Mouse (Mus musculus) kidney, postnatal 25 days (tissue): ENCODE measurements around the gene Gm20662.

Source experiments
- DNase-seq, 2 experiments: peaks; one replicate each; pipeline ENCODE4 v3.0.0; 2021; ENCODE audit warnings: mixed read lengths in 2 of 2

Gene Gm20662

DNA sequence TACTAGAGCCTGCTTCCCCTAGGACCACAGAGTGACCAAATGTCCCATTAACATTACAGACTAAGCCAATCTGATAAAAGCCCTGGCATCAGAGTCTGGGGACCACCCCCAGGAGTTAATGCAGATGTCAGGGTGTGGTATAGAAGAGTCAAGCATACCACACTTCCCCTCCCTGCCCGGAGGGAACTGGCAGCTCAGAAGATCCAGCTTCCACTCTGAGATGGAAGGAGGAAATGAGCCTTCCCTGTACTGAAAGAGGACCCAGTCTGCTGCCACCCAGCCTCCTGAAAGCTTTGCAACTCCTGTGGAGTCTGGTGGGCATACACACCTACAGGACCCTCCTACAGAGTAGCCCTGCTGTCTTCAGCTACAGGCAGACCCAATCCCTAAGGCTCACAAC is 58.9 kb downstream of the Gm20662 start:
- peak in 1 of 2 experiments; percentile 28 for DNase-seq

DNA sequence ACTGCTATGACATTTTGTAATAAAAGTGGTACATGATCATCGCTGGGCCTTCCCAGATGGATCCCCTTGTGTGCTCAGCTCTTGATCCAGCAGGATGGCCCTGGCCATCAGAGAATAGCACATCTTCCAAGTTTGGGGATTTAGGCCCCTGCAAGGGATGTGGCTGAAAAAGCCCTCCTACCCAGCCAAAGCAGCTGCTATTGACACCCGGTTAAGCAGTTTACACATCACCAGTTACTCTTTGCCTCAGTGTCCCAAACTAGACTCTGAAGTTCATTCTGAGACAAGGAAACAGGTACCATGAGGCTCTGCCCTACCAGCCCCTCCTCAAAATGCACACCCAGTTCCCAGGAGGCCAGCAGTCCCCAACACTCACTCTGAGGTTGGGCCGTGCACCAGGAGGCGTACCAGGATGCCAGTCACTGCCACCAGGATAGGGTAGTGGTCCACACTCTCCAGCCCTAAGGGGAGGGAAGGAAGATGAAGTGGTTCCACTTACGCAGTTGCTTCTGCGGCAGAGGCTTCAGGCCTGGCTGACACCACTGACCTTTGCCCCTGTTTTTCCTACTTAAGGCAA is 59.6 kb downstream of the Gm20662 start:
- DNase-seq, result no peak

DNA sequence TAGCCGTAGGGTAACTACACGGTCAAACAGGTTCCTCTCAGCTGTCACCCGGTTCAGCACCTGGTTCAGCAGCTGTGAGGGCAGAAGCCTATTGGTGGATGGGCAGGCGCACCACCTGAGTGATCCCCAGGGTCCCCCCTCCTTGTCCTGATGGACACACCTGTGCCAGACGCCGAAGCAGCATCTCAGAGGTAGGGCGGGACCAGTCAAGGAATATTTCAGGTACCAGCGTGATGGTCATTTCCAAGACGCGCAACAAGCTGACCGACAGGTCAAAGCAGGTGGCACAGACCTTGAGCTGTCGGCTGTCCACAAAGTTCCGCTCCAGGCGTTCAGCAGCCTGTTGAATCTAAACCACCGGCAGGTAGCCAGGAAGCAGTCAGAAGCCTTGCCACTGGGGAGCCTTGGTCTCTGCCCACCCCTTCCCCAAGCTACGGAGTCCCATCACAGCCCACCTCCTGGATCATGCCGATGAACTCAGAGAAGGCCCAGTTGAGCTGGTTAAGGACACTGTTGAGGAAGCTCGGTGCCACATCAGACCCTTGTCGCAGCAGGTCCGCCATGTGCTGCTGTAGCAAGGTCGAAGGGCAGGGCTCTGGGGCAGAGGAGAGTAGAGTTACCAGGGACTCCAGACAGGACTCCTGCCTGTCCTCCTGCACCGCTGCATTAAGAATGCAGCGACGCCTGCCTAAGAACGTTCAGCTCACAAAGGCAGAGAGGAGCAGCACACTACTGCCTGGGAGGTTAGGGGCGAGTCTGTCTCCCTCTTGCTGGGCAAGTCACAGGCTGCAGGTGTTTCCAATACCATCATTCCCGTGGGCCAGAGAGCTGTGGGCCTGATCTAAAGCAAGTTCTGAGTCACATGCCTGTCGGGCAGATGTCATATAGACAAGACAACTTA is 60.5 kb downstream of the Gm20662 start:
- peak in 1 of 2 experiments; percentile 36 for DNase-seq

GRCm38 (mm10) chr9:108057262-108057562 is 61.1 kb downstream of the Gm20662 start:
- peak in 1 of 2 experiments; percentile 38 for DNase-seq

- peak in 1 of 2 experiments; percentile 31 for DNase-seq
Measured at GRCm38 (mm10) chr9:108058291-108058690, 62.1 kb downstream of the Gm20662 start.

DNA sequence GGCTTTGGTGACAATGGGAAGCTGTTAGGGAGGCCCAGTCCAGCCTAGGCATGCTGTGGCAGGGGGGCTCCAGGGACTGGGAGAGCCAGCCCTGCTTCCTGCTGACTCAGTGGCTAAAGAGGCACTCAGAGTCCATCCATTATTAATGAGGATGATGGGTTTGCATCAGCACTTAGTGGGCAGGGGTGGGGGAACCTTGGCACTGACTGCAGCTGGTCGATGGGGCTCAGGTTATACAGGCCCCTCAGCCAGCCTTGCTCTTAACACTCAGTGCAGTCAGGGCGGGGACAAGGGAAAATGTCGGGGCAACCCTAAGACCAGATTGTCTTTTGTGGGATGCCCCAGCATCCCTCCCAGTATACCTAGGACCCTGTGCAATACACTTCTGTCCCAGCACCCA is 66.0 kb downstream of the Gm20662 start:
- DNase-seq, result peak in 1 of 2 experiments; percentile 25

DNA sequence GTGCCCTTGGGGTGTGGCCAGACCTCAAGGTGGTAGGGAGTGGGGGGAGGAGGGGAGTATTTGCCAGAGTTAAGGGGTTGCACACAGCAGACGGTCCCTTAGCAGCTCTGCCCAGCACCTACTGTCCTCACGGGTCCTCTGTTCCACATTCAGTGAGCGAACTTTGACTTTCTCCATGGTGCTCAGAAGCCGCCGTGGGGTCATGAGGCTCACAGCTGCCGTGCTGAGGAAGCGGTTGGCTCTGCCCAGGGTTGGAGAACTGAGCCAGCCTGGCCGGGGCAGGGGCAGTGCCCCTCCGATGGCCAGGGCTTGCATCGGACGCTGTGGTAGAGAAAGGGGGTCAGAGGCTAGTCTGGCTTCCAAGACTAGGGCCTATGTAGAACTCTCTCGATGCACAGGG is 67.2 kb downstream of the Gm20662 start:
- DNase-seq, result peak in 1 of 2 experiments; percentile 52

GRCm38 (mm10) chr9:108065491-108066011 is 69.4 kb downstream of the Gm20662 start:
- DNase-seq, result peak; percentile 59 to 73

- no peak for DNase-seq
Measured at GRCm38 (mm10) chr9:108067199-108067598, 71.0 kb downstream of the Gm20662 start.

DNA sequence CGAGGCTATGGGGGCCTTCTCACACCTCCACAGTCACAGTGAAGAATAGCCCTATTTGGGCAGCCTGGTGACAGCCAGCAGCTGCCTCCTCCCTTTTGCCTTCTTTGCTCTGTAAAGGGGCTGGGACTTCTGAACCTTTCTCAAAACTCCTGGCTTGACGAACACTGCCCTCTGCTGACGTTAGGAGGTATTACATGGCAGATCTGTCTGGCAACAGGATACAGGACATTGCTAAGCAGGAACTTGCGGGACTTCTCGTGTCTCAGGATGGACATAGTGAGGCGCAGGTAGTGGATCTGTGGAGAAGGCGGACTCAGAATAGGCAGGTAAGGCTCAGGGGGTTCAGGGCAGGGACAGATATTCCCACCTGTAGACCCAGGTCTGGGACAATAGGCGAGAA is 71.8 kb downstream of the Gm20662 start:
- peak; percentile 79 to 89 for DNase-seq

- DNase-seq, result no peak
Measured at GRCm38 (mm10) chr9:108069007-108069406, 72.9 kb downstream of the Gm20662 start.

GRCm38 (mm10) chr9:108069529-108069928 is 73.4 kb downstream of the Gm20662 start:
- no peak for DNase-seq

GRCm38 (mm10) chr9:108071801-108072200 is 75.7 kb downstream of the Gm20662 start:
- DNase-seq, result no peak

- DNase-seq, result no peak
Measured at GRCm38 (mm10) chr9:108072481-108072924, 76.4 kb downstream of the Gm20662 start.

DNA sequence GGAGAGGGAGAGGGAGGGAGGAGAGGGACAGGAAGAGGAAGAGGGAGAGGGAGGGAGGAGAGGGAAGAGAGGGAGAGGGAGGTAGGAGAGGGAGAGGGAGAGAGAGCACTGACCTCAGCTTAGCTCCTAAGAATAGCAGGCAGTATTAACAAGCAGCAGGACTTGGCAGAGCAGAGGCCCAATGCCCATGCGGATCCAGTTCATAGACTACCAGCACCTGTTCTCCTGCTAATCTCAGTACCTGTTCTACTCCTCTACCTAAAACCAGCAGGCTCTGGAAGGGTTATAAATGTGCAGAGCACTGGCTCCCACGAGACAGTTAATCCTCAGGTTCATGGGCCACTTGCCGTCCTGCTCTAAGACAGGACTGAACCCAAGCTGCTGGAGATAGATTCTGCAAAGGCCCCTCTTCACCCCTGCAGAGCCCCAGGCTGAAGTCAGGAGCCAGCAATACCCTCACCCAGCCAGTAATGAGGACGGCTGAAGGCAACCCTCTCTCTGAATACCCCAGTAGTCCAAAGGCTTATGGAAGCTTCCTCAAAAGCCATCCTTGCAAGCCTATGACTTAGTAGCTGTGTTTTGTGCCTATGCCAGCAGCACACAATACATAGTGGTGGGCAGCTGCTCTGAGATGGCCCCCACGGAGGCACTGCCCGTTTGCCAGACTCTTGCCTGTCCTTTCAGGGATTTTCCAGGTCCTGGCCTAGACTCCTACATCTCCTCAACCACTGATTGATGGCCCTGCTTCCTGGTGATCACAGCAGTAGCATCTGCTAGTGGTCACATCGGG is 77.2 kb downstream of the Gm20662 start:
- DNase-seq, result no peak

DNA sequence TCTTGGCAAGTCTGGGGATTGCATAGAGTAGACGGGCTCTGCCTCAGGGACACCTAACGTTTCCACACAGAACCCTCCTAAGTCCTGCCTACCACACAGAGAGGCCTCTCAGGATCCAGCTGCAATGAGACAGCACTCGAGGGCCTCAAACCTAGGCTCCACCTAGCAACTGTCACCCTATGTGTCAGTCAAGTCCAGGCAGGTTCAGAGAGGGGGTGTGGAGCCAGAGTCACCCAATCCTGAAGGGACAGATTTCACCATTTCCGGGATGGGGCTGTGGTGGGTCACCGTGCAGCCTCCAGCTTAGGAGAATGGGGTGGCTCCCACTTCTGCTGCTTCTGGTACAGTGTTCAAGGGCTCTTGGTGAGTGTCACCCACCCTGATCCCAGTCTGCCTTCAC is 84.0 kb downstream of the Gm20662 start, which contains the start of gene Mst1:
Mst1 (plus strand) TSS at position 269 of the 400 bp plus-strand sequence.
- DNase-seq, result no peak

DNA sequence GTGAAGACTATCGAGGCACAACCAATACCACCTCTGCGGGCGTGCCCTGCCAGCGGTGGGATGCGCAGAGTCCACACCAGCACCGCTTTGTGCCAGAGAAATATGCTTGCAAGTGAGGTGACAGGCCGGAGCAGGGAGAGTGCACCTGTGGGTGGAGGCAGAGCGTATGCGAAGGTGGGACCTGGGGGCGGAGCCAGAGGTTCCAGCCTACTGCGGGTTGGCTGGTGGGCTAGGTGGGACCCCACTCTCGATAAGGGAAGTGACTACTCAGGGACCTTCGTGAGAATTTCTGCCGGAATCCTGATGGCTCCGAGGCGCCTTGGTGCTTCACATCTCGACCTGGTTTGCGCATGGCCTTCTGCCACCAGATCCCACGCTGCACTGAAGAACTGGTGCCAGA is 86.4 kb downstream of the Gm20662 start:
- peak in 1 of 2 experiments; percentile 70 for DNase-seq

DNA sequence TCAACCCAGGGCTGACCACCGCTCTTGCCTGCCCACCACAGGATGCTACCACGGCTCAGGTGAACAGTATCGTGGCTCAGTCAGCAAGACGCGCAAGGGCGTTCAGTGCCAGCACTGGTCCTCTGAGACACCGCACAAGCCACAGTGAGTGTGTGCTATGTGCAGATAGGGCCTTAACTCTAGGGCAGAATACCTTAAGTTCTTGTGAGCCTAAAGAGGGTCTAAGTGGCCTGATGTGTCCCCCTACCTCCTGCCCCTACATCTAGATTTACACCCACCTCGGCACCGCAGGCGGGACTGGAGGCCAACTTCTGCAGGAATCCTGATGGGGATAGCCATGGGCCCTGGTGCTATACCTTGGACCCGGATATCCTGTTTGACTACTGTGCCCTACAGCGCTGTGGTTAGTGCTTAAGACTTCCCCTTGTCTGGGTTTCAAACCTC is 86.9 kb downstream of the Gm20662 start, which contains the start of gene Rnf123:
Rnf123 (minus strand) TSS at position 359 of the 444 bp plus-strand sequence.
- no peak for DNase-seq

DNA sequence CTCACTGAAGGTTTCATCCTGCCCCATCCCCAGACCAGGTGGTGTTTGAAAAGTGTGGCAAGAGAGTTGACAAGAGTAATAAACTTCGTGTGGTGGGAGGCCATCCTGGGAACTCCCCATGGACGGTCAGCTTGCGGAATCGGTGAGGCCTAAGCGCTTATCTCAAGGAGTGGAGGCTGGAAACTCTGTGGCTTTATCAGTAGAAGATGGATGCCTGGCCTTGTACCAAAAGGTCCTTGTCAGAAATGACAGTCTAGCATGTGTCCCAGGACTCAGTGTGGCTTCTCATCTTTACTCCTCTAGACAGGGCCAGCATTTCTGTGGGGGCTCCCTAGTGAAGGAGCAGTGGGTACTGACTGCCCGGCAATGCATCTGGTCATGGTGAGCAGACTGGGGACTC is 87.4 kb downstream of the Gm20662 start:
- DNase-seq, result no peak

DNA sequence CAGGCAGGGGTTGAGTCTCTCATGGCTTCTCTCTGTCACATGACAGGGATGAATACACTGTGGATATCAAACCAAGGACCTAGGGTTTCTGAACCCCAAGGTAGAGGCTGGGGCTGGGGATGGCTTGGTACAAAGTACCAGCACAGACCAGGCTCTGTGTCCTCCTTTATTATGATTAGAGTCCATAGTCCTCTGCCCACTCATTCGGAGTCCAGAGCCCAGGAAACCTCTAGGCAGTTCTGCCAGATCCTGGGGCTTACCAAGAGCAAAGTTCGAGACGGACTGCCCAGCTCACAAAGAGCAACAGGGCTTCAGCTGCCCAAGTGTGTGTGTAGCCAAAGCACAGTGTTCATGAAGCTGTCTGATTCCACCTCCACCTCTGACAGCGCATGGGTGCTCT is 89.1 kb downstream of the Gm20662 start:
- peak; percentile 52 to 81 for DNase-seq

DNA sequence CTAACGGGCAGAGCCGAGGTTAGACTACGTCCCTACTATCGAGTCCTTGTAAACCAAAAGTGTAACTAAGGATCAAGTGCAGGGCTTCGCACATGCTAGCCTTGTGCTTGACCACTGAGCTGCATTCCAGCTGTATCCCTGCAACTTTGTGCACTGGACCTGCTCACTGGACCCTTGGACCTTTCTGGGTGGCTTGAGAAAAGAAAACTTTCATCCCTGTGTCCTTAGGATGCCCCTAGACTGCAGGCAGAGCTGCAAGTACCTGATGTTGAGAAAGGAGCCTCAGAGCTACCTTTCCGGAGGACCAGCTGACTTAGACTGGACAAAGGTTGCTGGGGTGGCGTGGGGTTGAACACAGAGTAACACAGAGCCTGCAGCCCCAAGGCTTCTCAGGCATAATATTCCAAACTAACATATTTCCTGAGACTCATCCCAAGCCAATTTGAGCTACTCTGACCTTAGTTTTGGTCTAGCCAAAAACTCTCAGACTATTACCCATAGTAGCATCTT is 94.5 kb downstream of the Gm20662 start:
- DNase-seq, result peak; percentile 66 to 88

DNA sequence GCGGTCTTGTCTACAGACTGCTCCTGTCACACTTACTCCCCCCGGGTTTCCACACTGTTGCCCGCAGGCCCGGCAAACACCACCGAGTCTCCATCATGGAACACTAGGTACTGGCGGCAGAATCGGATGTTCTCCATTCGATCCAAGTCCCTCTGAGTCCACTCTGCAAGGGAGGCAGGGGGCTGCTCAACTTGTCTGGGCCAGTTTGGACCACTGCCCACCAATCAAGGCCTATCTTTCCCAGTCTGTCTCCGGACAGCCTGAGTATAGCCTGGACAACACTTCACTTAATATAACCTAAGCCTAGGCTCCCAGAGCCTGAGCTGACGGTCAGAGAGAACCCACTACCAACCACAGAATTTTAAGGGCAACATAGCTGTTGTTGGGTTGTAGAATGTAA is 97.4 kb downstream of the Gm20662 start:
- DNase-seq, result peak in 1 of 2 experiments; percentile 62
